Mouse (Mus musculus) cerebellum, postnatal 14 days (tissue): Measurements from ENCODE around the gene Sub1.
A peak's percentile ranks its signal among the peaks of the same experiment; 100 is the strongest.

Experiments used
- DNase-seq, 2 experiments: peaks; one replicate each; pipeline ENCODE4 v3.0.0; 2021; ENCODE audit warnings: mixed read lengths in 2 of 2

The Sub1 gene

GRCm38 (mm10) chr15:11965201-11965845 is 31.5 kb downstream of the Sub1 start:
- peak; percentile 48 for DNase-seq

- no peak for DNase-seq
Measured at GRCm38 (mm10) chr15:11963791-11964525, 32.8 kb downstream of the Sub1 start.

GRCm38 (mm10) chr15:11959716-11960115 is 37.1 kb downstream of the Sub1 start:
- DNase-seq, result no peak

GRCm38 (mm10) chr15:11956129-11956528 is 40.7 kb downstream of the Sub1 start:
- no peak for DNase-seq

- no peak for DNase-seq
Measured at GRCm38 (mm10) chr15:11954190-11954589, 42.6 kb downstream of the Sub1 start.

- DNase-seq, result no peak
Measured at GRCm38 (mm10) chr15:11952159-11952558, 44.6 kb downstream of the Sub1 start.

- DNase-seq, result no peak
Measured at GRCm38 (mm10) chr15:11951181-11951580, 45.6 kb downstream of the Sub1 start.

GRCm38 (mm10) chr15:11950144-11950543 is 46.6 kb downstream of the Sub1 start:
- no peak for DNase-seq

GRCm38 (mm10) chr15:11949490-11949889 is 47.3 kb downstream of the Sub1 start:
- DNase-seq, result no peak

GRCm38 (mm10) chr15:11940855-11941254 is 55.9 kb downstream of the Sub1 start:
- no peak for DNase-seq
